Mouse (Mus musculus) cerebellum, adult 2 months (tissue): ENCODE data around the gene Flt1.

ENCODE experiments used
- CTCF ChIP-seq: fragments of 200-500 bp; IDR thresholded peaks from 2 replicates; pipeline ENCODE4 v1.5.1; 2011; ENCODE audit warnings: low read depth, mild to moderate bottlenecking, control low read depth, low read length, moderate library complexity, borderline replicate concordance; ENCODE audit not compliant: insufficient read depth
- POLR2A ChIP-seq: fragments of 200-500 bp; IDR thresholded peaks from 2 replicates; pipeline ENCODE4 v1.6.1; 2011; ENCODE audit warnings: low read length, control low read depth, borderline replicate concordance; ENCODE audit not compliant: insufficient read depth

- TF ChIP-seq CTCF (no peak), POLR2A (no peak)
Measured at GRCm38 (mm10) chr5:147564140-147564590, 161.6 kb downstream of the Flt1 start.
